Mouse (Mus musculus): ENCODE measurements around the gene Mlec.

The Mlec gene

GRCm38 (mm10) chr5:115181248-115181940 lies 23.4 kb upstream of the Mlec start:
- in situ Hi-C loops (cut with MboI, MseI): no loop called here

- in situ Hi-C loops (cut with MboI, MseI): no loop called here
These were observed 21.6 kb upstream of the Mlec start for GRCm38 (mm10) chr5:115179596-115179995.

- in situ Hi-C loops (cut with MboI, MseI): no loop called here
These were observed 19.9 kb upstream of the Mlec start for GRCm38 (mm10) chr5:115177866-115178265.

GRCm38 (mm10) chr5:115174554-115174953 lies 16.6 kb upstream of the Mlec start:
- in situ Hi-C loops (cut with MboI, MseI): no loop called here

GRCm38 (mm10) chr5:115170150-115170549 lies 12.2 kb upstream of the Mlec start:
- in situ Hi-C loops (cut with MboI, MseI): no loop called here

GRCm38 (mm10) chr5:115168641-115169415 lies 10.8 kb upstream of the Mlec start:
- in situ Hi-C loops (cut with MboI, MseI): no loop called here

GRCm38 (mm10) chr5:115167396-115167795 lies 9.4 kb upstream of the Mlec start:
- in situ Hi-C loops (cut with MboI, MseI): no loop called here

- in situ Hi-C loops (cut with MboI, MseI): no loop called here
These were observed 8.8 kb upstream of the Mlec start for GRCm38 (mm10) chr5:115166815-115167194.

- in situ Hi-C loops (cut with MboI, MseI): no loop called here
These were observed 8.2 kb upstream of the Mlec start for GRCm38 (mm10) chr5:115165895-115166814.

- in situ Hi-C loops (cut with MboI, MseI): no loop called here
These were observed 7.4 kb upstream of the Mlec start for GRCm38 (mm10) chr5:115165351-115165750.

- in situ Hi-C loops (cut with MboI, MseI): loop anchor here (5.0 kb wide), 1 partner anchor 37 kb away; no protein-coding TSS in a partner anchor
These were observed 6.5 kb upstream of the Mlec start for GRCm38 (mm10) chr5:115164446-115164845.

- in situ Hi-C loops (cut with MboI, MseI): loop anchor here (5.0 kb wide), 1 partner anchor 36 kb away; no protein-coding TSS in a partner anchor
These were observed 5.6 kb upstream of the Mlec start for GRCm38 (mm10) chr5:115163563-115163962.

GRCm38 (mm10) chr5:115161940-115162279 lies 3.9 kb upstream of the Mlec start:
- in situ Hi-C loops (cut with MboI, MseI): loop anchor here (5.0 kb wide), 1 partner anchor 35 kb away; no protein-coding TSS in a partner anchor

GRCm38 (mm10) chr5:115161064-115161939 lies 3.3 kb upstream of the Mlec start:
- in situ Hi-C loops (cut with MboI, MseI): loop anchor here (5.0 kb wide), 1 partner anchor 34 kb away; no protein-coding TSS in a partner anchor

- in situ Hi-C loops (cut with MboI, MseI): loop anchor here (5.0 kb wide), 1 partner anchor 33 kb away; no protein-coding TSS in a partner anchor
These were observed 2.7 kb upstream of the Mlec start for GRCm38 (mm10) chr5:115160655-115161054.

- in situ Hi-C loops (cut with MboI, MseI): no loop called here
These were observed 1.2 kb upstream of the Mlec start for GRCm38 (mm10) chr5:115159165-115159564.

GRCm38 (mm10) chr5:115156933-115157589 lies 918 bp downstream of the Mlec start:
- in situ Hi-C loops (cut with MboI, MseI): no loop called here

GRCm38 (mm10) chr5:115156401-115156800 lies 1.6 kb downstream of the Mlec start:
- in situ Hi-C loops (cut with MboI, MseI): no loop called here

- in situ Hi-C loops (cut with MboI, MseI): no loop called here
These were observed 2.1 kb downstream of the Mlec start for GRCm38 (mm10) chr5:115155831-115156230.

GRCm38 (mm10) chr5:115155156-115155631 lies 2.8 kb downstream of the Mlec start:
- in situ Hi-C loops (cut with MboI, MseI): no loop called here
